Mouse (Mus musculus) frontal cortex, postnatal 36 days (tissue): ENCODE data around the gene Chd5.

Source experiments
- DNase-seq, 2 experiments: peaks; one replicate each; pipeline ENCODE4 v3.0.0; 2022; ENCODE audit warnings: low spot score in 2 of 2

Gene Chd5

GRCm38 (mm10) chr4:152434836-152435235, 96.4 kb downstream of the Chd5 start:
- peak; percentile 90 to 93 for DNase-seq

GRCm38 (mm10) chr4:152435255-152435654, 96.8 kb downstream of the Chd5 start:
- peak; percentile 79 for DNase-seq
